Mouse (Mus musculus) erythroblast, adult 5-6 weeks (primary cell): Measurements from ENCODE around the gene Rbm15. TPM values are rescaled to one million over a fixed set of nuclear protein-coding genes. Genes with fewer than 3 reads are reported as not detected.
A peak's percentile ranks its signal among the peaks of the same experiment; 100 is the strongest.

Source experiments
- ATAC-seq: replicated peaks from 2 replicates; pipeline ENCODE4 v1.8.0; 2016; ENCODE audit warnings: moderate number of reproducible peaks, mild to moderate bottlenecking, moderate TSS enrichment, inconsistent platforms; ENCODE audit not compliant: poor library complexity, low FRiP score, severe bottlenecking
- total RNA-seq, 2 experiments: library from RNA; stranded (forward) in 1 of 2; stranded (reverse) in 1 of 2; fragments of 150-400 nt in 1 of 2; fragments of 200-764, 138-1000 nt in 1 of 2; gene quantifications; 2 replicates each; pipeline versions ENCODE4 v1.2.3 to v1.2.4; 2015 to 2017; ENCODE audit warnings: low replicate concordance in 2 of 2

Gene Rbm15
- total RNA-seq (2015; ENCODE audit: low replicate concordance) (19.4 and 26.1 TPM in 2 replicates), total RNA-seq (2017; ENCODE audit: low replicate concordance) (19.9 and 29.7 TPM in 2 replicates)

DNA sequence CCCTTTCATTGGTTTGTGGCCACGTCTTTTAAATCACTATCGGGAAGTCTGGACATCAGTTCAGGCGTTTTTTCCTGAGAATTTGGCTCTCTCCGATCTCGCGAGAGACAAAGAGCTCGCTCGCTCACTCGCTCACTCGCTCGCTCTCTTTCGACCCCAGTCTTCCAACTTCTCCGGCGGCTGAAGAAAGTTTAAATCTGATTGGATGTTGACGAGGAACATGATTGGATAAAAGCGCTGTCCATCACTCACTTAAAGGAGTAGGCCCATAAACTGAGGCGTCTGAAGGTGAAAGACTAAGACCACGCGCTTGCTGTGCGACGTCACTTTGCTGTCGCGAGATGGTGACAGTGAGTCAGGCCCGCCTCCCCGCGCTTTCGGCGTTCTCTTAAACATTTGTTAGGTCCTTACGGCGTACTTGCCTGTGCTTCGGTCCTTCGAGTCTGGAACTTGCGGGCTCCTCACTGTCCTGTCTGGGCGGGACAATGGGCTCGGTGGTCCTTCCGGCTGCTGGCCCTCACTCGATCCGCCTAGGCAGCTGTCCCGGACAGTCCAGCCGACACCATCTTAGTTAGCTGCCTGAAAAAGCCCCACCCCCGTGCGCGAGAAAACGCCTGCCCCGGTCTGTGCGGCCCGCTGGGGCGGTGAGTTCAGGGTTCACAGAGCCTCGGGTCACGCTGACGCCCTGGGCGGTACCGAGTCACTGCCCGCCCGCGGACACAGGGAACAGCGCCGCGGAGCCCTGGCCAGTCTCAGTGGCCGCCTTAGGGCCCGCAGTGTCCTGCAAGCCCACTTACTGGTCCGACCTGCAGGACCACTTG is at the start of gene Rbm15:
Rbm15 (minus strand) TSS at position 293 of the 821 bp plus-strand sequence.
- ATAC-seq: peak; percentile 78

DNA sequence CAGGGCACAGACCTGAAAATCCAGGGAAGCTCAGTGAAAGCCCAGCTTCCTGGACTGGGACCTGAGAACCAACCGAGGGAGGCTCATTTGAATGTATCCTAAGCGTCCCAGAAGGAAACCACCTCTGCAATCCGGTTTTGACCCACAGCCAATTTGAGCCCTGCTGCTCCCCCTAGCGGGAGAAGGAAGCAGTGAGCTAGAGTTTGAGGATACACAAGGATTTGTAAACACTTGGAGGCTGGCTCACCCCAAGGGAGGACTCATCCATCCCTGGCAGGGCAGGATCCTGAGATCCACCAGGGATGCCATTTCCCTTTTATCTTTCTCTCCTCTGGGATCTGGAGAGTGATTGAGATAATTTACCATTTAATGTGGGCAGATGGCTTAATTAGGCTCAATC is 45.9 kb upstream of the Rbm15 start:
- ATAC-seq: peak; percentile 83

DNA sequence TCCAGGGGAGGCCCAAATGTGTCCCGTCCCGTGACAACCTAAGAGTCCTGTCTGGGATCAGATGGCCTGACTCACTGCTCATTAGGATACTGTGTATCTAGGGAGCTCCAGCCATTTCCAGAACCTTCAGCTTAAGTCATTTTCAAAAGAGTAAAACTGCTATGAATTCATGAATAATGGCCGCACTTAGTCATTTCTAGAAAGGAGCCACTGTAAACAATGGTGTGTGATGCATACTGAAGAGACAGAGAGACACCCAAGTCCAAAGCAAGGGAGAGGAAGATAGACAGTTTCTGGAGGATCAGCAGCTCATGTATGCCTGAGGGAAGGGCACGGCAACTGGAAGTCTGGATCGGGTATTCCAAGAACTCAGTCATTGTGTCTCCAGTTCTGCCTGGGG is 45.2 kb upstream of the Rbm15 start:
- no peak for ATAC-seq

DNA sequence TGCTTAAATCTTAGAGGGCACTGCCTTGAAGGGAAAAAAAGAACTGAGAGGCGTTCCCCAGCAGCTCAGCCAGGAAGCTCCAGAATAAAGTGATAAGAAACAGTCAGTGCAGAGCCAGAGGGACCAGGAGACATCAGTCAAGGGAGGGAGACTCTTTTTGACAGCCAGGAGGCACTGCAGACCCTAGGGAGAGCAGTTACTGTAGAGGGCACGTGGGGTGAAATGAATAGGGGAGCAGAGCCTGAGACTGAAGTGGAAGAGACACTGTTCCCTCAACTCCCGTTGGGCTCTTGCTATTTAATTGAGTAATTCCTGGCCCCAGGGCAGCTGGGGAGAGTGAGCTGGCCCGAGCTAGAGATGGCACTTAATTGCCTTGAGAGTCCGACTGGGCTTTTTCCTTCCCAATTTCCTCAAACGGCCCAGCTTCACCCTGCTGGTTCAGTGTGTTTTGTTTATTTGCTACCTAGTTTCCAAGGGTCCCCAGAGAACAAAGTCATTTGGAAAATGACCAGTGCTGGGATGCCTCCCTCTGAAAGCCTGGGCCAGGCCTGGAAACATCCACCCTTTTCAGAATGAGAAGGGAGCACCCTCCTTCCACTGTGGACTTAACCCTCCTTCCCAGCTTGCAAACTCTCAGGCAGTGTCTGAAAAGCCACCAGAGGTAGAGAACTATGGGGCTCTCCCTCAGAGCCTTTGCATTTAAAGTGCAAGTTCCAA is 41.6 kb upstream of the Rbm15 start:
- no peak for ATAC-seq

DNA sequence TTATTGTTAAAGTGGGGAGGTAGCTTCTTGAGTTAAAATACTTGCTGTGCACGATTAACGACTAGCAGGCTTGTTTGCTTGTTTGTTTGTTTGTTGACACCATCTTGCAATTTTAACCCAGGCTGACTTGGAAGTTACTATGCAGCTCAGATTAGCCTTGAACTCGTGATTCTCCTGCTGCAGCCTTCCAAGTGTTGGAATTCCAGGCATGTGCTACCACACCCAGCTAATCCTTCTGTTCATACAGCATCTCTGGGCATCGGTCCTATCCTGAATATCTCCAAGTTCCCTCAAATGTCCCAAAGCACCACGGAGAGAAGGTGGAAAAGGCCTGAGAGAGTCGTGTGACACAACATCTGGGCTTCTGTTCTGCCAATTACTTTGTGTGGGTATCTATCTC is 35.7 kb upstream of the Rbm15 start:
- ATAC-seq: no peak

DNA sequence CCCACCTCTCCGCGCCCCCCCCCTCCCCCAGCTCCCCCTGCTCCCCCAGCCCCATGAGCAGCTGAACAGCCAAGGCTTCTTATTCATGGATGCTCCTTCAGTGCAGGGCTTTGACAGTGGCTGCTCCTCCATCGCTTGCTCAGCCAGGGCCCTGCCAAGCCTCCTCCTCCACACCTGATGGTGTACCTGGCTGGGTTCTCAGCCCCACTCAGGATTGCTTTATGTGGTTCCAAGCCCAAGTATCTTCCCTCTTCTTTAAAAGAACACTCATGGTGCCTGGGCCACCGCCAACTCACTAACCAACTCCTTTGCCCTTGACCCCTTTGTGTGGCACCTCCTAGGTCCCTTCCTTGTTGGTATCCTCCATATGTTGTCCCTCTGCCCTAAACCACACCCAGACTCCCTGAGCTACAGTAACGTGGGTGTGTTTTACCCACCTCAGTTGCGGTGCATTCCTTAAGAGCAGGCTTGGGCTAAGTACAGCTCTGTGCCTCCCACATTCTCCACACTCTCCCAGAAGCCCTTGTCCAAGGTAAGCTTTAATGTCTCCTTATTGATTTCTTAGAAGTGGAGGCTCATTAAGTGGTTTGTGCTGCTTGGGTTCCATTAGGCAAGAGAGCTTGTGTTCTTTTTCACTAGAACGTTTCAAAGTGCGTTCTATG is 34.6 kb upstream of the Rbm15 start:
- no peak for ATAC-seq

GRCm38 (mm10) chr3:107365341-107365740 is 31.9 kb upstream of the Rbm15 start:
- no peak for ATAC-seq

- ATAC-seq: no peak
These were observed 29.9 kb upstream of the Rbm15 start for GRCm38 (mm10) chr3:107363391-107363790.

- ATAC-seq: no peak
These were observed 26.9 kb upstream of the Rbm15 start for GRCm38 (mm10) chr3:107360341-107360740.

DNA sequence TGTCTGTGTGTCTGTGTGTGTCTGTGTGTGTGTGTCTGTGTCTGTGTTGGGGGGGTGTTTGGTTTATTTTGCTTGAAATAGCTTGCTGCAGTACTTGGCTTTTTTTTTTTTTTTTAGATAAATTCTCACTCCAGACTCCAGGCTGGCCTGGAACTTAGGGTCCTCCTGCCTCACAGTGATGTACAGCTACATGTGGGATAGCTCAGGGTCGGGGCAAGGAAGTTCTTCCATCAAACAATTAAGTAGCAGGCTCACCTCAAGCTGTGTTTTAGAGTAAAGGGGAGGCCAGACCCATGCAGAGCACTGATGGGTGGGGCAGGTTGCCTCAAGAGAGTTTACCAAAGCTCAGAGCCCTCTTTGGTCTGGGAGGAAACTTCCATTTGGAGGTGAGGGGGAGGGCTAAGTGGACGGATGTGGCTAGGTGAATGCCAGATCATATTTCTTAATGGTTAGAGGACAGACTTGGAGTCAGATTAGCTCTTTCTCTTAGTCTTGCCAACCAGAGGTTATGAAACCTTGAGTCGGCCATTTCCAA is 24.3 kb upstream of the Rbm15 start:
- ATAC-seq: no peak

- peak; percentile 46 for ATAC-seq
These were observed 23.5 kb upstream of the Rbm15 start for GRCm38 (mm10) chr3:107356964-107357441.

DNA sequence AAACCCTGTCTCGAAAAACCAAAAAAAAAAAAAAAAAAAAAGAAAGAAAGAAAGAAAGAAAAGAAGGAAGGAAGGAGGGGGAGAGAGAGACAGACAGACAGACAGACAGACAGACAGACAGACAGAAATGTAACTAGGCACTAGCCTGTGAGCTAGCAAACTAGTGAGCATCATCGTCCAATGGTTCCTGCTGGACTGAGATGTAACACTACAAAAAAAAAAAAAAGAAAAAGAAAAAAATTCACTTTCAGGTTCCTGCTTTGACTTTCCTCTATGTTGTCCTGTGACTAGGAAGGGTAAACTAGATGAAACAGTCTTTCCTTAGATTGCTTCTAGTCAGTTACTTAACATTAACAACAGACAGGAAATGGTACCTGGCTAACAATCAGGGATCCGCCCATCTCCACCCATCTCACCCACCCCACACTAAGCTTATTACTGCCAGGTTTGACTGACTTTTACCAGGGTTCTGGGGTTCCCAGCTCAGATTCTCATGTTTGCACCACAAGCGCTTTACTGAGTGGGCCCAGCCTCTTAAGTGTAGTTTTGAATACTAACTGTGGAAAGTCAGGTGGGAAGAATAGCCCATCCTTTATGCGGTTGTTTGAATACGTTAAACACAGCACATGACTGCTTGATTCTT is 22.3 kb upstream of the Rbm15 start:
- no peak for ATAC-seq

DNA sequence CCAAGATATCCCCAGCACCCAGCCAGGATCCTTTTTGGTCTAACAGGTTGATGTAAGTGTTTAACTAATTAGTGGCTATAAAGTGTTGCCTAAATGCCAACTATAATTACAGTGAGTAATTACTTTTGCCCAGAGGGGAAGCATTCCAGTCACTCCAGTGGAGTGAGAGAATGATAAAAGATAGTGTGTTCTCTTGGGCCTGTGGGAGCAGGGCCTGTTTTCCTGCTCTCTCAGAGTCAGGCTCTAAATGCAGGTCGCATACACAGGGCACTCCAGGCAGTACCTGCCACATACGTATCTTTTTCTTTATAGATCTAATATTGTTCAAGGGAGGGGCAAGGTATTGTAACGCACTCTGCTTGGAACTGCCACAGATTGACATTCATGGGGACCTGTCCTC is 18.2 kb upstream of the Rbm15 start:
- ATAC-seq: no peak

GRCm38 (mm10) chr3:107349006-107349405 is 15.5 kb upstream of the Rbm15 start:
- ATAC-seq: no peak

DNA sequence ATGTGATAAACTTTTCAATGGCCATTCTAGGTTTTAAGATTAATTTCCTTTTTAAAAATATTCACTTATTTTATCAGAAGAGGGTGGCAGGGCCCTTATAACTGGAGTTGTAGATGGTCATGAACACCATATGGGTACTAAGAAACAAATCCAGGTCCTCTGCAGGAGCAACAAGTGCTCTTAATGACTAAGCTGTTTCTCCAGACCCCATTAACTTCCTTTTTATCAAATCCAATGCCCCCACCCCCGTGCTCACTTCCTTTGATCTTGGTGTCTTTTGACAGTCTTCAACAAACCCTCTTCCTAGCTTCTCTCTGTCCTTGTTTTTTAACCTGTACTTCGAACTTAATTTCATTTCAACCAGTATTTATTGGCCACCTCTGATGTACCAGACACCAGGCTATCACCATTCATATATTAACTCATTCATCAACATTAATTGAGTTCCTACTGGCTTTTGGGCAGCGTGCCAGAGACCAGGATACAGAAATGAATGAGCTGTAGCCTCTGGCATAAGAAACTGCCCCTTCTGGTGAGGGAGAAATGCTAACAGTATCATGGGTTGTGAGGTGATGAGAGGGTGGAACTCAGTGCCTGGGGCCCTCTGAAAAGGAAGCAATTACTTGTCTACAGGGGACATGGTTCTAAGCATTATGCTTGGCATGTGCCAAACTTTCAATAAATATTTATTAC is 11.7 kb upstream of the Rbm15 start:
- ATAC-seq: no peak

DNA sequence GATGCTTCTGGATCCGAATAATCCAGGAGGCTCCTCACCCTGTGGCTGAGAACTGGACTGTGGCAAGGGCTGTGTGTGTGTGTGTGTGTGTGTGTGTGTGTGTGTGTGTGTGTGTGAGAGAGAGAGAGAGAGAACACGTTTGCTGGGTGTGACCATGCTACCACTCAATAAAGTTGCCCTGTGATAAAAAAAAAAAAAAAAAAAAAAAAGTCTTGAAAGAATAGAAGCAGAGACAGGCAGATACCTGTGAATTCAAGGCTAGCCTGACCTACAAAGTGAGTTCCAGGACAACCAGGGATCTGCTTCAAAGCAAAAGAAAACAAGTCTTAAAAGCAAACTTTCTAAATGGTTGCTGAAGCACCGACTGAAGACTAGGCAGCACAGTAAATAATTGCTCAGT is 10.5 kb upstream of the Rbm15 start:
- ATAC-seq: no peak

GRCm38 (mm10) chr3:107334202-107334934 is 895 bp upstream of the Rbm15 start:
- no peak for ATAC-seq

DNA sequence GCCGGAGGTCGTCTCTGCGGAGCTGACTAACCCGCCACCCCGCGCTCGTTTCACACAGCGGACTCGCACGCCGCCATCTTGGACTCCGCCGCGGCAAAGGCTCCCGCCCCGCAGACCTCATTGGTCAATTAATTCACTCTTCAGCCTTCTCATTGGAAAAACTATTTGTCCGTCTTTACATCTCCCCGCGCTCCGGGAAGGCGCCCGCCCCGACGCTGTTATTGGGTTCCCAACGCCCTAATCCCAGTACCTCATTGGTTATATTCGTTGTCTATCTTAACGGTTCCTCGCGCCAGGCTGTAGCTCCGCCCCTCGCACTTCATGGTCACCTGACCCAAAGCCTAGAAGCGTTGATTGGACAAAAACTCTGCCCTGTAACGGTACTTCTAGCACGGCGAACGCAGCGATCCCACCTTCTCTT is 503 bp downstream of the Rbm15 start:
- ATAC-seq: peak; percentile 86
